Comparison of ENCODE assay signal across 24 mouse cellular contexts in genomic region chr17:31136821-31137220, GRCm38 (mm10). TPM values are rescaled to one million over a fixed set of nuclear protein-coding genes. Genes with fewer than 3 reads are reported as not detected.
DNase-seq lines count a peak whose midpoint lies in the region; ATAC-seq and TF ChIP-seq lines count a peak whose summit lies in the region.
"Had no signal": no experiment of that assay in that cellular context is flagged by ENCODE, and none has a peak within 500 bp of the region (broad histone marks: within the 10 kb centered on the region; RNA-seq: fewer than 3 reads in every experiment).

No protein-coding gene starts in this region.

- WGBS in thymus, adult 2 months: 12% methylated on average over 1 of the region's 1 CpGs
- WGBS in midbrain, embryonic 15.5 days: 98% methylated on average over 1 of the region's 1 CpGs

- TF ChIP-seq POLR2A in thymus, adult 2 months (IDR thresholded peaks at IDR 0.05; ENCODE audit: control insufficient read depth, extremely low read depth, insufficient read depth, low read length, poor library complexity): no peak

- no peaks in the 10 kb centered on the region for H3K36me3 ChIP-seq in thymus, adult 2 months (ENCODE audit: control insufficient read depth, insufficient read depth, low read length)
- no peaks in the 10 kb centered on the region for H3K36me3 ChIP-seq in midbrain, embryonic 15.5 days (replicated peaks)
- H3K36me3 ChIP-seq: embryonic facial prominence, embryonic 10.5 days; embryonic facial prominence, embryonic 12.5 days; forebrain, embryonic 15.5 days; G1E had no signal

- no peak overlapping the region for H3K9ac ChIP-seq in midbrain, embryonic 15.5 days
- H3K9ac ChIP-seq: embryonic facial prominence, embryonic 12.5 days; forebrain, embryonic 13.5 days; forebrain, embryonic 15.5 days; forebrain, postnatal 0 days had no signal

- no peaks in the 10 kb centered on the region for H3K27me3 ChIP-seq in thymus, adult 2 months (ENCODE audit: control insufficient read depth, insufficient read depth, low read length)
- no peaks in the 10 kb centered on the region for H3K27me3 ChIP-seq in midbrain, embryonic 15.5 days (replicated peaks)
- H3K27me3 ChIP-seq: embryonic facial prominence, embryonic 12.5 days; forebrain, embryonic 13.5 days; forebrain, embryonic 15.5 days had no signal

- ATAC-seq in activated CD4-positive, CD25-positive, alpha-beta regulatory T cell, adult 4 months: peak; percentile 48
- ATAC-seq in inflammation-experienced regulatory T-cells, adult 6 months: peak; percentile 54
- ATAC-seq in midbrain, embryonic 15.5 days (replicated peaks): no peak
- ATAC-seq: forebrain, embryonic 13.5 days; forebrain, embryonic 15.5 days; forebrain, postnatal 0 days; Patski had no signal

- DNase-seq in thymus, adult 2 months: no peak
- DNase-seq in thymus, postnatal 14 days: no peak
- peak; percentile 15 for DNase-seq in CD4-positive helper T cell, adult 2 months (ENCODE audit: low read depth, low spot score)
- no peak for DNase-seq in embryo, embryonic 9.5 days (ENCODE audit: extremely low spot score)
- DNase-seq: adrenal gland, adult 8-10 months; adrenal gland, postnatal 14 days; adrenal gland, postnatal 36 days; B cell, adult 2 months; cerebellum, adult 11-12 months; cerebellum, adult 2 months; cerebellum, postnatal 36 days; embryo, embryonic 11 days; forebrain, postnatal 0 days had no signal

- H3K4me2 ChIP-seq in midbrain, embryonic 15.5 days: no peak overlapping the region
- H3K4me2 ChIP-seq: embryonic facial prominence, embryonic 12.5 days; forebrain, embryonic 13.5 days; forebrain, embryonic 15.5 days had no signal

- H3K9me3 ChIP-seq in midbrain, embryonic 15.5 days: no peaks in the 10 kb centered on the region
- H3K9me3 ChIP-seq: embryonic facial prominence, embryonic 10.5 days; embryonic facial prominence, embryonic 12.5 days; forebrain, embryonic 13.5 days; forebrain, embryonic 15.5 days had no signal

- no peak overlapping the region for H3K4me3 ChIP-seq in thymus, adult 2 months (ENCODE audit: control insufficient read depth, insufficient read depth, low read length)
- no peak overlapping the region for H3K4me3 ChIP-seq in midbrain, embryonic 15.5 days
- H3K4me3 ChIP-seq: embryonic facial prominence, embryonic 10.5 days; embryonic facial prominence, embryonic 12.5 days; forebrain, embryonic 13.5 days; forebrain, embryonic 15.5 days had no signal

- TF ChIP-seq CTCF in thymus, adult 2 months (IDR thresholded peaks at IDR 0.05; ENCODE audit: borderline replicate concordance, control insufficient read depth, extremely low read depth, insufficient read depth, low read length, poor library complexity): no peak

- H3K27ac ChIP-seq in thymus, adult 2 months (ENCODE audit: control insufficient read depth, insufficient read depth, low read length): peak overlapping the region; percentile 21; the same call in 1 of the 2 replicates
- no peak overlapping the region for H3K27ac ChIP-seq in midbrain, embryonic 15.5 days
- H3K27ac ChIP-seq: embryonic facial prominence, embryonic 10.5 days; embryonic facial prominence, embryonic 12.5 days; forebrain, embryonic 13.5 days; forebrain, embryonic 15.5 days had no signal

- peaks cover 9% of the 10 kb centered on the region for H3K4me1 ChIP-seq in thymus, adult 2 months (replicated peaks; ENCODE audit: control insufficient read depth, insufficient read depth, low read length)
- H3K4me1 ChIP-seq in midbrain, embryonic 15.5 days: no peaks in the 10 kb centered on the region
- H3K4me1 ChIP-seq: embryonic facial prominence, embryonic 12.5 days; forebrain, embryonic 13.5 days; forebrain, embryonic 15.5 days had no signal

RNA-seq across cellular contexts. Expression of gene Tff2, which starts 7.3 kb away (rescaled TPM):
- 1.4 and 2.8 TPM in 2 replicates for polyA plus RNA-seq in thymus, adult 2 months (2012; rRNA removed)
- not detected for polyA plus RNA-seq in activated CD4-positive, CD25-positive, alpha-beta regulatory T cell, adult 4 months (2017; shearing (Covaris generic))
- not detected for polyA plus RNA-seq in inflammation-experienced regulatory T-cells, adult 6 months (2017; shearing (Covaris generic))
- polyA plus RNA-seq in midbrain, embryonic 15.5 days (2015; fragmentation: Nextera tagmentation; extraction: Ambion mirVana): not detected in 2 replicates
- polyA plus RNA-seq: cerebellum, adult 2 months; embryonic facial prominence, embryonic 10.5 days; embryonic facial prominence, embryonic 12.5 days; embryonic facial prominence, embryonic 14.5 days; forebrain, embryonic 11.5 days; forebrain, embryonic 13.5 days; forebrain, embryonic 15.5 days; forebrain, postnatal 0 days; G1E; Patski had no signal

RNA-seq across cellular contexts. Expression of gene Tff3, which starts 7.4 kb away (rescaled TPM):
- polyA plus RNA-seq in thymus, adult 2 months (2012; rRNA removed): 10.1 and 10.4 TPM in 2 replicates
- polyA plus RNA-seq in activated CD4-positive, CD25-positive, alpha-beta regulatory T cell, adult 4 months (2017; shearing (Covaris generic)): not detected
- not detected for polyA plus RNA-seq in inflammation-experienced regulatory T-cells, adult 6 months (2017; shearing (Covaris generic))
- 0.40 and 1.4 TPM in 2 replicates for polyA plus RNA-seq in midbrain, embryonic 15.5 days (2015; fragmentation: Nextera tagmentation; extraction: Ambion mirVana)
- polyA plus RNA-seq: embryonic facial prominence, embryonic 10.5 days; embryonic facial prominence, embryonic 12.5 days; embryonic facial prominence, embryonic 14.5 days; G1E; Patski had no signal

RNA-seq across cellular contexts. Expression of gene Tff1, which starts 28.3 kb away (rescaled TPM):
- polyA plus RNA-seq in thymus, adult 2 months (2012; rRNA removed): 2.1 and 2.7 TPM in 2 replicates
- under 1 TPM in 1 of 2 experiments, not detected in 1; 0.89 TPM for polyA plus RNA-seq in activated CD4-positive, CD25-positive, alpha-beta regulatory T cell, adult 4 months (2017; shearing (Covaris generic))
- under 1 TPM in 1 of 3 experiments, not detected in 2; 0.70 TPM for polyA plus RNA-seq in inflammation-experienced regulatory T-cells, adult 6 months (2017; shearing (Covaris generic))
- not detected in 2 replicates for polyA plus RNA-seq in midbrain, embryonic 15.5 days (2015; fragmentation: Nextera tagmentation; extraction: Ambion mirVana)
- polyA plus RNA-seq: cerebellum, adult 2 months; embryonic facial prominence, embryonic 10.5 days; embryonic facial prominence, embryonic 12.5 days; embryonic facial prominence, embryonic 14.5 days; forebrain, embryonic 11.5 days; forebrain, embryonic 13.5 days; forebrain, embryonic 15.5 days; forebrain, postnatal 0 days; G1E; Patski had no signal
